Mouse (Mus musculus) heart, embryonic 10.5 days (tissue): ENCODE results near the gene Stx1a. TPM values are rescaled to one million over a fixed set of nuclear protein-coding genes. Genes with fewer than 3 reads are reported as not detected.

Source experiments
- DNase-seq: peaks from one replicate; pipeline ENCODE4 v3.0.0-alpha.2; 2017; ENCODE audit warnings: low spot score
- H3K27ac ChIP-seq: fragments of 300-500 bp; sonication (generic); 2 replicates; pipeline ENCODE4 v1.5.1; 2016; ENCODE audit warnings: mild to moderate bottlenecking
- H3K27me3 ChIP-seq: fragments of 300-500 bp; sonication (generic); 2 replicates; pipeline ENCODE4 v1.6.1; 2016; ENCODE audit warnings: mild to moderate bottlenecking; ENCODE audit not compliant: poor library complexity, insufficient read depth, severe bottlenecking
- H3K36me3 ChIP-seq: fragments of 300-500 bp; sonication (generic); 2 replicates; pipeline ENCODE4 v1.6.1; 2016; ENCODE audit warnings: mild to moderate bottlenecking, moderate library complexity
- H3K4me1 ChIP-seq: fragments of 300-500 bp; sonication (generic); 2 replicates; pipeline ENCODE4 v1.6.1; 2016; ENCODE audit warnings: mild to moderate bottlenecking
- H3K4me3 ChIP-seq: fragments of 300-500 bp; sonication (generic); 2 replicates; pipeline ENCODE4 v1.5.1; 2016; ENCODE audit warnings: mild to moderate bottlenecking, moderate library complexity
- H3K9me3 ChIP-seq: fragments of 300-500 bp; sonication (generic); 2 replicates; pipeline ENCODE4 v1.6.1; 2016; ENCODE audit warnings: mild to moderate bottlenecking, moderate library complexity
- WGBS: fragments of 180-500 bp; shearing (Covaris S2); methylation state at CpG from one replicate; pipeline ENCODE4 v1.1.7; 2016; 5-methylcytosine and 5-hydroxymethylcytosine counted together
- polyA plus RNA-seq: library from polyadenylated mRNA; unstranded; fragments of >200 nt; fragmentation: Nextera tagmentation; extraction: Ambion mirVana; gene quantifications from 2 replicates; pipeline ENCODE4 v1.2.1, GENCODE M21; 2016

Stx1a gene
- polyA plus RNA-seq, 1 experiment from 2014 or later: 8.5 TPM

GRCm38 (mm10) chr5:135010841-135011743, 12.2 kb upstream of the Stx1a start:
- H3K36me3 ChIP-seq: peaks cover 6% of the 10 kb centered on the region
- H3K27me3 ChIP-seq: no peaks in the 10 kb centered on the region
- H3K4me1 ChIP-seq: peaks cover 44% of the 10 kb centered on the region
- H3K4me3 ChIP-seq: 0 out of 2 replicates have a peak overlapping the region, but pooled peaks have one; percentile 75
- DNase-seq: no peak
- 88% methylated on average over 25 of the region's 25 CpGs for WGBS
- H3K27ac ChIP-seq: peak overlapping the region; percentile 67; the same call in 1 of the 2 replicates
- H3K9me3 ChIP-seq: no peaks in the 10 kb centered on the region

DNA sequence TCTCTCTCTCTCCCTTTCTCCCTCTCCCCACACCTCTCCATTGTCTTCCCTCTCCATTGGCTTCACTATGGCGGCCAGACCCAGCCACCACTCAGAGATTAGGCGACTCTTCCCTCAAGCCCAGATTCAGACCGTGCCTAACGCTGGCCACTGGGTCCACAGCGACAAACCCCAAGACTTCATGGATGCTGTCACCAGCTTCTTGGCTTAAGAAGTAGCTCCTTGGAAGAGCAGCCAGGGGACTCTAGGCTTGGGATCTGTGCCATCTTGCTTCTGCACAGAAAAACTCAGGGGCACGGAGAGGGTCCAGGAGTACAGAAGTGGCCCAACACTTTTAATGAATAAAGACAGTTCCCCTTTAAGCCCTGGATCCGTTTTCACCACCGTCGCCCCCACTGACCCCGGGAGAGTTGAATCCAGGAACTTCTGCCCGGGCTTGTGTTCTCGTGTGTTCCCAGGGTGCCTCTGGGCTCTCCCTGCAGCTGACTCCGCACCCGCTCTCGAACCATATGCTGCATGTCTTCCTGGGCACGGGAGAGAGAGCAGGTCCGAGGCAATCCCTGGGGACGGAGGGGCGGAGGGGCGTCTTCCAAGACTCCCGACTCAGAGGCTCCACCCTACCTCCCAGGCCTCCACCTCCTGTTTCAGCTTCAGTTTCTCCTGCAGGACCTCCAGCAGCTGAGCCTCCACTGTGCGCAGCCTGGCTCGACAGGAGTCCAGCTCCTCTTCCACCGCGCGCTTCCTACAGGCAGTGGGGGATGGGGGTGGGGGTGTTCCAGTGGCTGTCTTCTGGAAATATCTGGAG, 11.3 kb upstream of the Stx1a start:
- peaks cover 6% of the 10 kb centered on the region for H3K36me3 ChIP-seq
- H3K4me1 ChIP-seq: peaks cover 46% of the 10 kb centered on the region
- peak overlapping the region; percentile 43 for H3K4me3 ChIP-seq
- no peaks in the 10 kb centered on the region for H3K27me3 ChIP-seq
- DNase-seq: no peak
- H3K9me3 ChIP-seq: no peaks in the 10 kb centered on the region
- WGBS: 25% methylated on average over 26 of the region's 26 CpGs
- peak overlapping the region; percentile 67 for H3K27ac ChIP-seq

- DNase-seq: peak; percentile 88
- no peaks in the 10 kb centered on the region for H3K27me3 ChIP-seq
- peaks cover 43% of the 10 kb centered on the region for H3K4me1 ChIP-seq
- WGBS: 4% methylated on average over 16 of the region's 16 CpGs
- peaks cover 6% of the 10 kb centered on the region for H3K36me3 ChIP-seq
- H3K9me3 ChIP-seq: no peaks in the 10 kb centered on the region
- peak overlapping the region; percentile 43 for H3K4me3 ChIP-seq
- peak overlapping the region; percentile 67; the same call in 1 of the 2 replicates for H3K27ac ChIP-seq
Measured at GRCm38 (mm10) chr5:135012671-135013441, 10.4 kb upstream of the Stx1a start.

DNA sequence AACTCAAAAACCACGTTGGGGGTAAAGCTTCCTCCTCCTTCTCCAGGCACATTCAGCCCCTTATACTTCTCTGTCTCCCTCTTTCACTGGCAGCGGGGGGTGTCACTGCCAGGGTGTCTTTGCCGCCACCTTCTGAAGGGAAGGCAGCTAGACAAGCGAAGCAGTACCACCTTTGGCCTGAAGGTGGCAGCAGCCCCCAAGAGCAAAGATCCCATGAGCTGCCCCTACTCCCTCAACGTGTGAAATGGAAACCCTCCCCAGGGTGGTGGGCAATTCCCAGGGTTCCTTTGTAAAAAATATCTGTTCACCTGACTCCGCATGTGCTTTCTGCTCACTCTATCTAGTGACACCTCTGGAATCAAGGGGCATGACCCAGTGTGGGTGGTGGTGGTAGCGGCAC, 7.8 kb upstream of the Stx1a start:
- no peak overlapping the region for H3K27ac ChIP-seq
- 13% methylated on average over 7 of the region's 7 CpGs for WGBS
- no peak overlapping the region for H3K4me3 ChIP-seq
- H3K27me3 ChIP-seq: no peaks in the 10 kb centered on the region
- H3K4me1 ChIP-seq: peaks cover 31% of the 10 kb centered on the region
- DNase-seq: peak; percentile 92
- no peaks in the 10 kb centered on the region for H3K9me3 ChIP-seq
- peaks cover 6% of the 10 kb centered on the region for H3K36me3 ChIP-seq

DNA sequence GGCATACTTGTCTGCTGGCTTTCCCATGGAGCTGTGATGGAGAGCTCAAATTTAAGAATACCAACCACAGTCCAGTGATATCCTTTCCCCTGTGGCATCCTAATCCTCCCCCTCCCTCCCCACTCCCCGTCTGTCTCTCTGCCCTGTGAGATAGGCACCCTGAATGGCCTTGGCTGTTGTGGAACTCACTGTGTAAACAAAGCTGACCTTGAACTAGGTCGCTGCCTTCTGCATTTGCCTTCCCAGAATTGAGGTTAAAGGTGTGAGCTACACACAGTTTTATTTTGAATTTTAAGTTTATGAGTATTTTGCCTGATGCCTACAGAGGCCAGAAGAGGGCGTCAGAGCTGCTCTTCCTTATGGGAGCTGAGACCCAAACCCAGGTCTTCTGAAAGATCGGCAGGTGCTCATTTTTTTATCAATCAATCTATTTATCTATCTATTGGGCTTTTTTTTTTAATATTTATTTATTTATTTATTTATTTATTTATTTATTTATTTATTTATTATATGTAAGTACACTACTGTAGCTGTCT, 7.0 kb upstream of the Stx1a start:
- no peaks in the 10 kb centered on the region for H3K9me3 ChIP-seq
- WGBS: 53% methylated on average over 4 of the region's 4 CpGs
- no peak overlapping the region for H3K27ac ChIP-seq
- H3K4me1 ChIP-seq: peaks cover 23% of the 10 kb centered on the region
- H3K4me3 ChIP-seq: no peak overlapping the region
- H3K36me3 ChIP-seq: peaks cover under 1% of the 10 kb centered on the region; the same call in 1 of the 2 replicates
- no peak for DNase-seq
- H3K27me3 ChIP-seq: no peaks in the 10 kb centered on the region; the same call in 1 of the 2 replicates

GRCm38 (mm10) chr5:135021814-135022213, 1.5 kb upstream of the Stx1a start:
- H3K27me3 ChIP-seq: no peaks in the 10 kb centered on the region; the same call in 1 of the 2 replicates
- 76% methylated on average over 6 of the region's 6 CpGs for WGBS
- H3K27ac ChIP-seq: no peak overlapping the region
- no peaks in the 10 kb centered on the region for H3K9me3 ChIP-seq
- DNase-seq: no peak
- H3K36me3 ChIP-seq: no peaks in the 10 kb centered on the region
- H3K4me1 ChIP-seq: peaks cover 25% of the 10 kb centered on the region
- H3K4me3 ChIP-seq: no peak overlapping the region

- no peaks in the 10 kb centered on the region for H3K36me3 ChIP-seq
- H3K27me3 ChIP-seq: no peaks in the 10 kb centered on the region; the same call in 1 of the 2 replicates
- peaks cover 41% of the 10 kb centered on the region for H3K4me1 ChIP-seq
- peak overlapping the region; percentile 85 for H3K4me3 ChIP-seq
- peak overlapping the region; percentile 10; the same call in 1 of the 2 replicates for H3K27ac ChIP-seq
- peak; percentile 89 for DNase-seq
- H3K9me3 ChIP-seq: no peaks in the 10 kb centered on the region
- 48% methylated on average over 11 of the region's 11 CpGs for WGBS
Measured at GRCm38 (mm10) chr5:135024665-135025224, 1.5 kb downstream of the Stx1a start.

DNA sequence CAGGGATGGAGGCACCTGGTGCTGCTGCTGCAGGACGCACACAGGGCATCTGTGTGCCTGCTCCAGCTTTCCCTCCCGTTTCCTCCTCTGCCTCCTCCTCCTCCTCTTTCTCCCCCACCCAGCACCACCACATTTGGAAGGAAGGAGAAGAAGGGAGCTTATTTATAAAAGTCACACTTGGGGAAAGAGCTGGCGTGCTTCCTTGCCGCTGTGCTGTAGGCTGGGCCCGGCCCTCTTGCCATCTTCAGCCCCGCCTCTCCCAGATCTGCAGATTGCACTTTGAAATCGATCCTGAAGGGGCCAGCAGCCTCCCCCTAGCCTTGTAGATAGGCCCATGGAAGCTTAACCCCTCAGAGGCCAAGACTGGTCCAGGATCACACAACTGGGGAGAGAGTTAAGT, 2.6 kb downstream of the Stx1a start:
- Histone ChIP-seq H3K4me3 (peak overlapping the region; percentile 33), H3K36me3 (no peaks in the 10 kb centered on the region), H3K27ac (peak overlapping the region; percentile 47; the same call in 1 of the 2 replicates), H3K9me3 (no peaks in the 10 kb centered on the region), H3K4me1 (peaks cover 41% of the 10 kb centered on the region), H3K27me3 (no peaks in the 10 kb centered on the region; the same call in 1 of the 2 replicates)
- 12% methylated on average over 7 of the region's 7 CpGs for WGBS
- no peak for DNase-seq

DNA sequence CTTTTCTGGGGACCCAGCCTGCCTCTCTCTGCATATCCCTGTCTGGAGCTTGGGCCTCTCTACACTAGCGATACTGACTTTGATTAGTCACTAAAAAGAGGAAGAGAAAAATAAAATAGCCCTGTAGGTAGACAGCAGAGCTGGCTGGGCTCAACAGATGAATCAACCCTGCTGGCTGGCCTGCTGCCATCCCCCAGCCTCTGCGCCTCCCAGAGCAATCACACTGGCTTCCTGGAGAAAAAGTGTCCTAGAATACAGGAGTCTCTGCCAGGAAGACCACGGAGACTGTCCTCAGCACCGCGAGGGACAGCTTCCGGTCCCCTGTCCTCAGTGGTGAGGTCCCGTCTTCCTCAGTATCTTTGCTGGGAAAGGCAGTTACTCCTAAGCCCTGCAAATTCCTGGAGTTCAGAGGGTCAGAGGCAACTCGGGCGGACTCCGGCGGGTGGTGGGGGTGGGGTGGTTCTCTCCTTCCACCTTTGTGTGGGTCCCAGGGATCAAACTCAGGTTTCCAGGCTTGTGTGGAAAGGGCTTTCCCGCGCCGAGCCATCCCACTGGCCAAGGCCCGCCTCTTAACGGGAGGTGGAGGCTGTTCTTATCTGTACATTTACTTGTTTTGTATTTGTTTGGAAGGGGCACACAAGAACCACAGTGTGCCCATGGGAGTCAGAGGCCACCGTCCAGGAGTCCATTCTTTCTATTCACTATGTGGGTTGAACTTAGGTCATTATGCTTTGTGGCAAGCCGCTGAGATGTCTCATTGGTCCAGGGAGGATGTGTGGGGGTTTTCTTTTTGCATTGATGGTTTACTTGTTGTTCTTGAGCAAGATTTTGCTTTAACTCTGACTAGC, 5.9 kb downstream of the Stx1a start:
- WGBS: 44% methylated on average over 18 of the region's 18 CpGs
- peaks cover 11% of the 10 kb centered on the region; the same call in 1 of the 2 replicates for H3K36me3 ChIP-seq
- DNase-seq: no peak
- H3K27me3 ChIP-seq: no peaks in the 10 kb centered on the region
- H3K4me3 ChIP-seq: peak overlapping the region; percentile 28; the same call in 1 of the 2 replicates
- H3K4me1 ChIP-seq: peaks cover 34% of the 10 kb centered on the region
- peak overlapping the region; percentile 56; the same call in 1 of the 2 replicates for H3K27ac ChIP-seq
- no peaks in the 10 kb centered on the region for H3K9me3 ChIP-seq

DNA sequence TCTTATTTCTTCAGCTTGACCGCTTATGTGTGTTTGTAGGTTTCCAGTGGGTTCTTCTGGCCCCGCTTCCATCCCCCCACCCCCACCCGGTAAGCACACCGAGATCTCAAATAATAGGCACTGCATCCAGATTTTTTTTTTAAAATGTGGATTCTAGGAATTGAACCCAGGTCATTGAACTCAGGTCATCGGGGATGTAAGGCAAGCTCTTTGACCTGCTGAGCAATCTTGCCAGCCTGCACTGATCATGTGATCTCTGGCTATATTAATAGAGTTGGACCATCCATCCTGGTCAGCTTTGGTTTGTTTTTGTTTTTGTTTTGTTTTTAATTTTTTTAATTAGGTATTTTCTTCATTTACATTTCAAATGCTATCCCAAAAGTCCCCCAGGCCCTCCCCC, 9.3 kb downstream of the Stx1a start:
- 88% methylated on average over 5 of the region's 5 CpGs for WGBS
- H3K4me3 ChIP-seq: no peak overlapping the region
- no peak for DNase-seq

DNA sequence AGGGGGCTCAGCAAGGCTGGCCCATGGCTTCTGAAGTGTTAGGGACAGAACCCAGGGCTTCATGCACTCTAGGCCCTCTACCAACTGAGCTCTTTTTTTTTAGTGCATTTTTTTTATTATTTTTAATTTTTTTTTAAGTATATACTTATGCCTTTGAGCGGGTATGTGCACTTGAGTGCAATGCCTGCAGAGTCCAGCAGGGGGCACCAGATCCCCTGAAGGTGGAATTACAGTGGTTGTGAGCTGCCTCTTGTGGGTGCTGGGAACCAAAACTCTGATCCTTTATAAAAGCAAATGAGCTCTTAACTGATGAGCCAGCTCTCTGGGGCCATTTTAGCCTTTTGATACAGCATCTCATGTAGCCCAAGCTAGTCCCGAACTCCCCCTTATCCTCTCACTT, 11.3 kb downstream of the Stx1a start:
- no peaks in the 10 kb centered on the region for H3K9me3 ChIP-seq
- WGBS: 91% methylated on average over 2 of the region's 2 CpGs
- H3K4me3 ChIP-seq: no peak overlapping the region
- H3K36me3 ChIP-seq: peaks cover 40% of the 10 kb centered on the region
- no peaks in the 10 kb centered on the region for H3K27me3 ChIP-seq
- H3K27ac ChIP-seq: no peak overlapping the region
- H3K4me1 ChIP-seq: peaks cover 14% of the 10 kb centered on the region
- DNase-seq: no peak

More for the DNA sequence above, 9.3 kb downstream of the Stx1a start:
- peaks cover 22% of the 10 kb centered on the region for H3K36me3 ChIP-seq
- H3K27ac ChIP-seq: no peak overlapping the region
- no peaks in the 10 kb centered on the region for H3K9me3 ChIP-seq
- H3K27me3 ChIP-seq: no peaks in the 10 kb centered on the region
- H3K4me1 ChIP-seq: peaks cover 21% of the 10 kb centered on the region
